Comparison of ENCODE assay signal across 17 mouse cellular contexts in the genomic region with DNA sequence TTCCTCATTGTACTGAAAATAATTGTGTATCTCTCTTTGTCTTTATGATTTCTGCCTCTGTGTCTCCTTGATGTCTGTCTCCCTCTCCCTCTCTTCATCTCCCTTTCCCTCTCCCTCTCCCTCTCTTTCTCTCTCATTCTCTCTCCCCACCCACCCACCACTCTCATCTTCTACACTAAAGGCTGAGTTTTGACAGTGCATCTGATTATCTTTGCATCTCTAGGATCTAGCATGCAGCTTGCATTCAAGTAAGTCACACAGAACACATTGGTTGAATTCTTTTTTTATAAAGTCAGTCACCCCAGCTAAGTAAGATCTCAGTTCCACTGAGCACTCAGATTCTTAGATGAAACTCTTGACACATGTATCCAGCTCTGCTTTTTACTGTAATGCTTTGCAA.
A peak's percentile ranks its signal among the peaks of the same experiment; 100 is the strongest.
DNase-seq lines count a peak whose midpoint lies in the region; ATAC-seq and TF ChIP-seq lines count a peak whose summit lies in the region.
"Had no signal": no experiment of that assay in that cellular context is flagged by ENCODE, and none has a peak within 500 bp of the region (broad histone marks: within the 10 kb centered on the region; RNA-seq: fewer than 3 reads in every experiment).

No protein-coding gene starts in this region.

- H3K27ac ChIP-seq in left cerebral cortex, adult 2 months = peak overlapping the region; percentile 1; the same call in 1 of the 2 replicates
- H3K27ac ChIP-seq: embryonic facial prominence, embryonic 10.5 days; embryonic facial prominence, embryonic 12.5 days; forebrain, embryonic 13.5 days; forebrain, embryonic 15.5 days had no signal

- DNase-seq in frontal cortex, postnatal 36 days (ENCODE audit: low spot score in 2 of 2) = no peak
- DNase-seq in left cerebral cortex, adult 2 months (ENCODE audit: extremely low spot score in 1 of 2, low spot score in 2 of 2) = no peak
- no peak for DNase-seq in left cerebral cortex, postnatal 36 days (ENCODE audit: low spot score in 2 of 2)
- DNase-seq in urinary bladder, postnatal 36 days (ENCODE audit: low spot score in 2 of 2) = no peak
- DNase-seq: adrenal gland, adult 2 months; adrenal gland, postnatal 10 days; adrenal gland, postnatal 25 days; cerebellum, adult 11-12 months; cerebellum, adult 2 months; cerebellum, adult 9-10 months; cerebellum, postnatal 10 days; cerebellum, postnatal 25 days had no signal

- intact Hi-C loops in left cerebral cortex, adult 2 months (cut with DNase I) = no loop called here
- intact Hi-C loops in left cerebral cortex, postnatal 36 days (cut with DNase I) = no loop called here

- TF ChIP-seq CTCF in left cerebral cortex, adult 2 months (IDR thresholded peaks at IDR 0.05) = no peak

- ATAC-seq in frontal cortex, adult (ENCODE audit: low TSS enrichment) = peak; percentile 97
- ATAC-seq: forebrain, embryonic 13.5 days; forebrain, embryonic 15.5 days had no signal

- no peak overlapping the region for H3K4me3 ChIP-seq in left cerebral cortex, adult 2 months
- H3K4me3 ChIP-seq: embryonic facial prominence, embryonic 10.5 days; embryonic facial prominence, embryonic 12.5 days; forebrain, embryonic 13.5 days; forebrain, embryonic 15.5 days had no signal
